Comparison of ENCODE assay signal across 8 mouse cellular contexts in the genomic region with DNA sequence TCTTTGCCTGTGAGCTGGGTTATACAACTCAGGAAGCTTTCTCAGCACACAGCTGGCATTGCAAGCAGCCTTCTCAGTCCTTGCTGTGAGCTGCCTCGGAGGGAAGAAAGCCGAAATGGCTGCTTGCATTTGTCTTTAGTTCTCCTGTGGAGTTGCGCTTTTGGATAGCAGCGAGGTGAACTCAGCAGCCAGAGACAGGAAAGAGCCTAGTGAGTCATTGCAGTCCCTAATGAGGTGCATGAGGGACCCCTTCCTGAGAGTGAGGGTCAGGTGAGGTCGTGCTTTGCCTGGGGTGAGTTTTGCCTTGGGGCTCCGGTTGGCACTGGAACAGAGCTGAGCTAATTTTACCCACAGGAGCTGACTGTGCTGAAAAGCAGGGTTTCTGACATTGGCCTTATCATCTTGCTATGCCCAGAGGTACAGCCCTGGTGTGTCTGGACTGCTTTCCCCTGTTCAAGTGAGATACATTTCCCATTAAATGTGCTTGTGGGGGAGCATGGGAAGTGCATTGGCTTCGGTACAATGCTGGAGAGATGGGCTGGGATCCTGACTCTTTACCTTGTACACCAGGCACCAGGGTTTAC. TPM values are rescaled to one million over a fixed set of nuclear protein-coding genes. Genes with fewer than 3 reads are reported as not detected.
DNase-seq lines count a peak whose midpoint lies in the region; ATAC-seq and TF ChIP-seq lines count a peak whose summit lies in the region.

No protein-coding gene starts in this region.

- H3K4me3 ChIP-seq in forebrain, embryonic 12.5 days (replicated peaks): no peak overlapping the region
- no peak overlapping the region for H3K4me3 ChIP-seq in hindbrain, postnatal 0 days (ENCODE audit: low read length)
- H3K4me3 ChIP-seq in midbrain, embryonic 14.5 days (replicated peaks; ENCODE audit: low read depth, low read length): no peak overlapping the region

- H3K4me2 ChIP-seq in forebrain, embryonic 12.5 days: no peak overlapping the region
- no peak overlapping the region for H3K4me2 ChIP-seq in hindbrain, postnatal 0 days (ENCODE audit: low read depth, low read length)
- no peak overlapping the region for H3K4me2 ChIP-seq in midbrain, embryonic 14.5 days (ENCODE audit: low read length)

- DNase-seq in gastrocnemius, adult 18-20 months (ENCODE audit: low spot score): peak; percentile 48
- no peak for DNase-seq in gastrocnemius, postnatal 4 days (ENCODE audit: low spot score in 2 of 2)
- peak; percentile 28 for DNase-seq in R1 (ENCODE audit: low read depth, low spot score)
- peak; percentile 40 for DNase-seq in hindbrain, postnatal 0 days (ENCODE audit: low spot score)
- DNase-seq in midbrain, embryonic 14.5 days: peak; percentile 45
- no peak for DNase-seq in ovary, adult 18-20 months (ENCODE audit: low spot score)
- no peak for DNase-seq in frontal cortex, postnatal 14 days (ENCODE audit: low spot score in 2 of 2)

- H3K27me3 ChIP-seq in forebrain, embryonic 12.5 days: no peaks in the 10 kb centered on the region
- H3K27me3 ChIP-seq in hindbrain, postnatal 0 days (ENCODE audit: insufficient read depth, low read length): no peaks in the 10 kb centered on the region
- no peaks in the 10 kb centered on the region for H3K27me3 ChIP-seq in midbrain, embryonic 14.5 days (ENCODE audit: control insufficient read depth, insufficient read depth, low read length)

- peaks cover 24% of the 10 kb centered on the region for H3K4me1 ChIP-seq in forebrain, embryonic 12.5 days
- peaks cover 19% of the 10 kb centered on the region for H3K4me1 ChIP-seq in hindbrain, postnatal 0 days (ENCODE audit: insufficient read depth, low read length)
- H3K4me1 ChIP-seq in midbrain, embryonic 14.5 days (ENCODE audit: control insufficient read depth, insufficient read depth, low read length): 0 out of 2 replicates have a peak, but pooled peaks cover 10% of the 10 kb centered on the region

- H3K27ac ChIP-seq in forebrain, embryonic 12.5 days: 0 out of 2 replicates have a peak overlapping the region, but pooled peaks have one; percentile 19
- H3K27ac ChIP-seq in hindbrain, postnatal 0 days: peak overlapping the region; percentile 61
- peak overlapping the region; percentile 1; the same call in 1 of the 2 replicates for H3K27ac ChIP-seq in midbrain, embryonic 14.5 days (replicated peaks; ENCODE audit: low read depth, low read length)

- no peaks in the 10 kb centered on the region for H3K9me3 ChIP-seq in forebrain, embryonic 12.5 days
- H3K9me3 ChIP-seq in hindbrain, postnatal 0 days (ENCODE audit: low read length): no peaks in the 10 kb centered on the region
- no peaks in the 10 kb centered on the region for H3K9me3 ChIP-seq in midbrain, embryonic 14.5 days (ENCODE audit: control insufficient read depth, low read length)

- WGBS in forebrain, embryonic 12.5 days: 53% methylated on average over 7 of the region's 7 CpGs
- 32% methylated on average over 7 of the region's 7 CpGs for WGBS in hindbrain, postnatal 0 days
- 57% methylated on average over 7 of the region's 7 CpGs for WGBS in midbrain, embryonic 14.5 days

- no peaks in the 10 kb centered on the region for H3K36me3 ChIP-seq in forebrain, embryonic 12.5 days (replicated peaks)
- H3K36me3 ChIP-seq in hindbrain, postnatal 0 days (ENCODE audit: insufficient read depth, low read length): no peaks in the 10 kb centered on the region
- no peaks in the 10 kb centered on the region for H3K36me3 ChIP-seq in midbrain, embryonic 14.5 days (ENCODE audit: control insufficient read depth, insufficient read depth, low read length)

- H3K9ac ChIP-seq in forebrain, embryonic 12.5 days: no peak overlapping the region
- no peak overlapping the region for H3K9ac ChIP-seq in hindbrain, postnatal 0 days (replicated peaks; ENCODE audit: low read length)
- no peak overlapping the region for H3K9ac ChIP-seq in midbrain, embryonic 14.5 days (replicated peaks; ENCODE audit: low read length)

- peak; percentile 34; the same call in 1 of the 2 replicates for ATAC-seq in forebrain, embryonic 12.5 days (ENCODE audit: low FRiP score)
- ATAC-seq in hindbrain, postnatal 0 days: peak; percentile 42; the same call in 1 of the 2 replicates
- ATAC-seq in midbrain, embryonic 14.5 days (ENCODE audit: low FRiP score, low TSS enrichment): no peak; the same call in 1 of the 2 replicates

- no peak for TF ChIP-seq CTCF in hindbrain, postnatal 0 days (IDR thresholded peaks at IDR 0.05; ENCODE audit: low read depth)

RNA-seq across cellular contexts. Expression of gene Lpp, which starts 41.3 kb away (rescaled TPM):
- 10 to 100 TPM; 13.4 to 17.4 TPM for total RNA-seq in gastrocnemius, adult 18-20 months (2021)
- total RNA-seq in gastrocnemius, postnatal 4 days (2021): 10 to 100 TPM; 46.7 to 52.2 TPM
- polyA plus RNA-seq in forebrain, embryonic 12.5 days (2016; fragmentation: Nextera tagmentation; extraction: Ambion mirVana): 16.1 and 18.1 TPM in 2 replicates
- 11.4 and 13.1 TPM in 2 replicates for total RNA-seq in hindbrain, postnatal 0 days (2014; rRNA removed)
- polyA plus RNA-seq in hindbrain, postnatal 0 days (2015; fragmentation: Nextera tagmentation; extraction: Ambion mirVana): 8.4 and 8.8 TPM in 2 replicates
- polyA plus RNA-seq in midbrain, embryonic 14.5 days (2014; fragmentation: Nextera tagmentation; extraction: Ambion mirVana): 5.8 and 9.6 TPM in 2 replicates

Comparison
In these comparisons a context has a peak if more than half of its experiments do, and no peak if none do; other contexts are left out.
1. DNase-seq: peak in gastrocnemius, adult 18-20 months (single experiment), R1 (single experiment), hindbrain, postnatal 0 days (single experiment) and midbrain, embryonic 14.5 days (single experiment); none in gastrocnemius, postnatal 4 days (0 of 2), ovary, adult 18-20 months (single experiment) and frontal cortex, postnatal 14 days (0 of 2).
2. H3K27ac ChIP-seq: peak in every context shown above with its lines; median percentile 61 in hindbrain, postnatal 0 days; 19 in forebrain, embryonic 12.5 days; 1 in midbrain, embryonic 14.5 days.